Comparison of ENCODE assay signal across 8 mouse cellular contexts in the genomic region with DNA sequence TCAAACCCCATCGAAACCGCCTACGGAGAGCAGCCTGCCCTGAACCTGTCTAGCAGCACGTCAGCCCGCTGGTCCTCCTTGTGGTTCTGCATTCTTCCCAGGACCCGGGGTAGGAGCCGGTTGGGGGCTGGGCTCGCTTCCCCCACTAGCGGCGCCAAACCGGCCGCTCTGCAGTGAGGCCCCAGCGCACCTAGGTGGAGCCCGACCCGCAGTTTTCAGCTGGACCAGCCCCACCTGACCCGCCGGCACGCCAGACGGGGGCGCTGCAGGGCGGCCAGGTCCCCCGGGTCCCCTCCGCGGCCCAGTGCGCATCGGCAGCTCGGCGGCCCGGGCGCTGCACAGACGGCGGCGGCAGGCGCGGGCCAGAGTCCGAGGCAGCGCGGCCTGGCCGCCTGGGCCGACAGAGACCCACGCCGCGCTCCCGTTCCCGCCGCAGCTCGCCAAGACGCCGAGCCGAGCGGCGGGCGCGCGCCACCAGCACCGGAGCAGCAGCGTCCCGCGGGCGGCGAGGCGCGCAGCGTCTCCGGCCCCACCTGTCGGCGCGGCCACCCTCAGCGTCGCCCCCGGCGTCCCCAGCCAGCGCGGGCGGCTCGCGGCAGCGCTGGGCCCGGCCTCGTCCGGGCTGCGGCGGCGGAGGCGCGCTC.
DNase-seq lines count a peak whose midpoint lies in the region; ATAC-seq lines count a peak whose summit lies in the region.

No protein-coding gene starts in this region.

- peak overlapping the region; percentile 96 for H3K4me2 ChIP-seq in embryonic facial prominence, embryonic 12.5 days (replicated peaks)

- H3K36me3 ChIP-seq in embryonic facial prominence, embryonic 12.5 days = no peaks in the 10 kb centered on the region
- H3K36me3 ChIP-seq in midbrain, embryonic 10.5 days = no peaks in the 10 kb centered on the region

- peaks cover 25% of the 10 kb centered on the region for H3K27me3 ChIP-seq in embryonic facial prominence, embryonic 12.5 days
- H3K27me3 ChIP-seq in midbrain, embryonic 10.5 days (ENCODE audit: low read depth, poor library complexity, severe bottlenecking) = peaks cover 23% of the 10 kb centered on the region

- peak; percentile 82 for ATAC-seq in embryonic facial prominence, embryonic 12.5 days (ENCODE audit: insufficient number of reproducible peaks, insufficient read depth, low FRiP score, low TSS enrichment)
- ATAC-seq in megakaryocyte-erythroid progenitor cell, adult 5-6 weeks (replicated peaks; ENCODE audit: low FRiP score, low TSS enrichment, poor library complexity, severe bottlenecking) = no peak

- H3K9ac ChIP-seq in embryonic facial prominence, embryonic 12.5 days = peak overlapping the region; percentile 77

- intact Hi-C loops in left cerebral cortex, postnatal 25 days (cut with DNase I) = loop anchor here (2.0 to 10.0 kb wide), 5 partner anchors 79 to 911 kb away; a partner anchor contains a TSS

- no peaks in the 10 kb centered on the region for H3K9me3 ChIP-seq in embryonic facial prominence, embryonic 12.5 days
- H3K9me3 ChIP-seq in midbrain, embryonic 10.5 days (replicated peaks) = no peaks in the 10 kb centered on the region

- WGBS in embryonic facial prominence, embryonic 12.5 days = under 1% methylated on average over 83 of the region's 86 CpGs
- 3% methylated on average over 86 of the region's 86 CpGs for WGBS in midbrain, embryonic 10.5 days

- H3K4me1 ChIP-seq in embryonic facial prominence, embryonic 12.5 days = peaks cover 3% of the 10 kb centered on the region; the same call in 1 of the 2 replicates
- peaks cover 52% of the 10 kb centered on the region for H3K4me1 ChIP-seq in midbrain, embryonic 10.5 days

- peak; percentile 93 for DNase-seq in adrenal gland, postnatal 25 days
- peak; percentile 80 to 83 for DNase-seq in heart, adult 18-20 months
- DNase-seq in kidney, adult 11 months = peak; percentile 82
- peak; percentile 90 to 91 for DNase-seq in left cerebral cortex, postnatal 25 days (ENCODE audit: low spot score in 2 of 2)
- DNase-seq in midbrain, embryonic 10.5 days (ENCODE audit: low spot score) = peak; percentile 92
- peak; percentile 35 for DNase-seq in skeletal muscle tissue, adult 2 months (ENCODE audit: low read depth, low spot score)

- peak overlapping the region; percentile 65 for H3K4me3 ChIP-seq in embryonic facial prominence, embryonic 12.5 days
- H3K4me3 ChIP-seq in midbrain, embryonic 10.5 days = peak overlapping the region; percentile 78

- H3K27ac ChIP-seq in embryonic facial prominence, embryonic 12.5 days = peak overlapping the region; percentile 75
- H3K27ac ChIP-seq in midbrain, embryonic 10.5 days (replicated peaks) = peak overlapping the region; percentile 92

Comparison
In these comparisons a context has a peak if more than half of its experiments do, and no peak if none do; other contexts are left out.
1. DNase-seq: peak in every context shown above with its lines; median percentile 93 in adrenal gland, postnatal 25 days; 92 in midbrain, embryonic 10.5 days; 90 in left cerebral cortex, postnatal 25 days; 82 in kidney, adult 11 months; 82 in heart, adult 18-20 months; 35 in skeletal muscle tissue, adult 2 months.